Mouse (Mus musculus): ENCODE measurements around the gene Crisp1. TPM values are rescaled to one million over a fixed set of nuclear protein-coding genes. Genes with fewer than 3 reads are reported as not detected.

Gene Crisp1
- not detected for total RNA-seq (2022)

DNA sequence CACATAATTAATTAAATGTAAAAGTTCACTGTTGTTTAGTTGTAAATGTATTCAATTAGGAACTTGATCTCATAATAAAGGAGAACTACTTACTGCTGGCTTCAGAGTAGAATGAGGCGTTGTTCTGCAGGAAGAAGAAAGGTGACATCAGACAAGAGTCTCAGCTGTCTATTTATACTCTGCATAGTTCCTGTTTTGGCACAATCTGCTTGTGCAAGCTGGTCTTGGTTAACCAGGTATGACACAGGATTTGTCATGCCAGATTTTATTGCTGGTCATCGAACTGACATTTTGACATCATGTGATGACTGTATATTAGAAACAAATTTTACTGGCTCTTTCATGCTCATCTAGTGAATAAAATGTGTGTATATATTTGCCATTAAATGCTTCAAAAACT, at the start of gene Crisp1:
TSS of gene Crisp1 (minus strand) at position 146 of the 400 bp plus-strand sequence.
- no peak for DNase-seq

GRCm38 (mm10) chr17:40342497-40343009, 23.5 kb upstream of the Crisp1 start:
- DNase-seq = no peak

- no peak for DNase-seq
These were observed 33.6 kb downstream of the Crisp1 start for GRCm38 (mm10) chr17:40285435-40285834.

GRCm38 (mm10) chr17:40275519-40275918, 43.5 kb downstream of the Crisp1 start:
- DNase-seq = no peak

DNA sequence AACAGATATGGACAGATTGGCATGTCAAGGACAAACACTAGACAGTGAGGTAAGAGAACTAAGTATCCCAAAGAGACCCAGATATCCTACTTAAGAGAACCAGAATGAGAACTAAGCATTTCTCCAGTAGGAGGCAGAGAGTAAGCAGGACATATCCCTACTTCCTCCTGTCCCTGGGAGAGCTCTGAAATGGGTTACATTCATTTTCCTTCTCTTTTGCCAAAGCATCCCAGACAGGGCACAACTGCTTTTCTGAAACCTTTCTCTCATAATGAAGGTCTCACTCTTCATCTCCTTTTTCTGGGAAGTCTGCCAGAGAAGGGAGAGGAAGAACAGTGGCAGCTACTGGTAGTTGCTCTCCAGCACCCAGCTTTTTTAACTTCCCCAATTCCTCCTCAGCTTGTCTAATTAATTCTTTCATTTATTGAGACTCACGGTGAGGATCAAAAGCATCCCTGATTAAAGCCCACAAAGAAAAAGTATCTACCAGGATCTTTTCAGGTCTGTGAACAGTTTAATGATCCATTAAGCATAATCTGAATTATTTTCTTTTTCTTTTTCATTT, 44.0 kb downstream of the Crisp1 start:
- no peak for DNase-seq

- DNase-seq = no peak
These were observed 66.5 kb downstream of the Crisp1 start for GRCm38 (mm10) chr17:40252487-40252886.

Other genes starting within 250 kb of the Crisp1 start
- not detected for gene AC192777.2, start 223.8 kb downstream of the Crisp1 start, total RNA-seq (2022)
- not detected for gene Pgk2, start 110.6 kb downstream of the Crisp1 start, total RNA-seq (2022)
- gene Crisp3, start 76.9 kb downstream of the Crisp1 start, total RNA-seq (2022) = not detected
- gene Esp8, start 200.8 kb upstream of the Crisp1 start, total RNA-seq (2022) = not detected
- gene Esp6, start 242.3 kb upstream of the Crisp1 start, total RNA-seq (2022) = not detected